Mouse (Mus musculus) liver, embryonic 14.5 days (tissue): ENCODE measurements at regions not wholly inside any gene's neighbourhood (a gene's known extent, or its start where the extent isn't known, plus 50 kb on each side); places are given as distances from the start of the nearest gene placed in this dataset.

ENCODE experiments used
- CTCF ChIP-seq: IDR thresholded peaks from 2 replicates; pipeline ENCODE4 v1.5.1; 2016; ENCODE audit warnings: antibody characterized with exemption, low read depth, control low read depth
- EP300 ChIP-seq: IDR thresholded peaks from 2 replicates; pipeline ENCODE4 v1.6.1; 2016; ENCODE audit warnings: antibody characterized with exemption, low read depth

DNA sequence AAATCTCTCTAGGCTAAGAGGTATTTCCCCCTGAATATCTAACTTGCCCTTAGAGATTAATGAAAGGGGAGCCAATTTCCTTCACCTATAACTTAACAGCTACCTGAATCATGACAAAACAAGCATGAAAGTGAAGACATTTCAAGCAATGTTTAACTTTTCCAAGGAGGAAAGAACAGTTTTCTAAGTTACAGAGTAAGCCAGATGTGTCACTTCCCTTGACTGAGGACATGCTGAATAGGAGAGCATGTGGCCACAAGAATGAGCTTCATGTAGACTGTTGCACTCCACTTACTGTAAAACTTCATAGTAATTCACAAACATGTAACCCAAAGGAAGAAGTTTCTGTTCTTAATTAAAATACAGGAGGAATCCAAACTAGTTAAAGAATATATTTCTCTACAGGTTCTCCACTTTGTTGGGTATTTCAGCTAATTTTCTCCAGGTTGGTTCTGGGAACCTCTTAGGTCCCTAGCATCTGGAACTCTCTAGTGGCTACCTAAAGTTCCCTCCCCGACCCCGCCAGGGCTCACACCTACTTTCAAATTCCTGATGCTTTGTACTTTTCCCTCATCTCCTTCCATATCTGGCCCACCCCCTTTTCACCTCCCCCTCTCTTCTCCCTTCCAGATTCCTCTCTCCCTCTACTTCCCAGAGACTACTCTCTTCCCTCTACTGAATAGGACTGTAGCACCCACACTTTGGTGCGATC lies 142.0 kb upstream of the Tyrp1 start:
- TF ChIP-seq CTCF (no peak), EP300 (no peak)
